Mouse (Mus musculus) heart, postnatal 36 days (tissue): ENCODE measurements around the gene Il1r2. TPM values are rescaled to one million over a fixed set of nuclear protein-coding genes. Genes with fewer than 3 reads are reported as not detected.

Experiments
- DNase-seq, 2 experiments: peaks; one replicate each; pipeline ENCODE4 v3.0.0; 2021 to 2022
- intact Hi-C: fragments of 180-260 bp; cut with DNase I; formaldehyde crosslinking; loops from one replicate; pipeline ENCODE4 v1.15.1; 2025
- total RNA-seq, 2 experiments: library from RNA; stranded (reverse); gene quantifications; 2 replicates each; pipeline ENCODE4 v1.2.3; 2021

Il1r2 gene
- total RNA-seq, 2 experiments from 2014 or later = not detected

GRCm38 (mm10) chr1:40059122-40059774, 14.6 kb upstream of the Il1r2 start:
- intact Hi-C loops = no loop called here
- DNase-seq = peak; percentile 23 to 43

- intact Hi-C loops = no loop called here
- DNase-seq = peak in 1 of 2 experiments; percentile 18
Measured at GRCm38 (mm10) chr1:40061359-40061758, 12.5 kb upstream of the Il1r2 start.

GRCm38 (mm10) chr1:40063409-40063808, 10.5 kb upstream of the Il1r2 start:
- DNase-seq = no peak
- intact Hi-C loops = no loop called here

GRCm38 (mm10) chr1:40064508-40064907, 9.4 kb upstream of the Il1r2 start:
- DNase-seq = no peak
- intact Hi-C loops = no loop called here

DNA sequence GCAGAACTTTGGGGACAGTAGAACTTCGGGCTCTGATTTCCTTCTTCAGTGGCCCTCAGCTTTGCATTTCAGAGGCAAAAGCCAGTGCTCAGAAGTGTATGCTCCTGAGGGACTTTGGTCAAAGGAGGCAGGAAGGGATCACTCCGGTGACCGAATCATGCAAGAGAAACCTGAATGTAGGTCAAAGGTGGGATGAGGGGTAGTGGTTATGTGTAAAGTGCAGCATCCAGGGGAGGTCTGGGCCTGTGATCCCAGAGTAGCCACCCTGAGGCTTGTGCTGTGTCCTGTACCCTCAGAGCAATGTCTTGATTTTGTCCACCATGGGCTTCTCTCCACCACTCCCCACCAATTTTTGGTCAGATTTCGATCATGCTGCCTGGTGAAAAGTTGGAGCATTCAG, 1.3 kb upstream of the Il1r2 start:
- no peak for DNase-seq
- intact Hi-C loops = no loop called here

- DNase-seq = no peak
- intact Hi-C loops = no loop called here
Measured at GRCm38 (mm10) chr1:40077328-40077727, 3.4 kb downstream of the Il1r2 start.

DNA sequence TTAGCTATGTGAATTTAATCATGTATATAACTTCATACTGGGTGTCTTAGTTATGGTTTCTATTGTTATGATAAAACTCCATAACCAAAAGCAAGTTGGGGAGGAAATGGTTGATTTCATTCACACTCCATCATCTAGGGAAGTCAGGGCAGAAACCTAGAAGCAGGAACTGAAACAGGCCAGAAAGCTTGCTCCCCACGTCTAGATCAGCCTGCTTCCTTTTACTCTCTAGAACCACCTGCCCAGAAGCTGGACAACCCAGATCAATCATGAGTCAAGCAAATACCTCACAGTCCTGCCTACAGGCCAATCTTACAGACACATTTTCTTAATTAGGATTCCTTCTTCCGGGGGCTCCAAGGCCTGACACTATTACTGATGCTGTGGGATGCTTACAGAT, 7.2 kb downstream of the Il1r2 start:
- intact Hi-C loops = no loop called here
- no peak for DNase-seq

DNA sequence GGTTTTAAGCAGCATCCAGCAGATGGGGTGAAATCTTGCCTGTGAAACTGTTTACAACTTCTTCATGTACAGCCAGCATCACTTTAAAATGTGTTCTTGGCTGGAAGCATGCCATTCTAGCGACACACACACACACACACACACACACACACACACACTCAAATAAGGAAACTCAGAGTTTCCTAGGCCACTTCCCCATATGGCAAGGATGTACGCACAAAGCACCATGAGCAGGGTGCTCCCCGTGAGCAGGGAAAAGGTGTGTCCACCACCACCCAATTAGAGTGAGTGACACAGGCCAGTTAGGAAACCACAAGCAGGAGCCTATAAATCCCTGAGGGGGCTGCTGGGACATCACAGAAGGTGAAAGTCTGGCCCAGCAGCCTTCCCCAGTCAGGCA, 10.5 kb downstream of the Il1r2 start:
- DNase-seq = no peak
- intact Hi-C loops = no loop called here

GRCm38 (mm10) chr1:40085403-40086182, 11.7 kb downstream of the Il1r2 start:
- intact Hi-C loops = no loop called here
- peak; percentile 51 to 52 for DNase-seq

- intact Hi-C loops = no loop called here
- DNase-seq = no peak
Measured at GRCm38 (mm10) chr1:40091160-40091559, 17.3 kb downstream of the Il1r2 start.

- DNase-seq = no peak
- intact Hi-C loops = no loop called here
Measured at GRCm38 (mm10) chr1:40092541-40092940, 18.7 kb downstream of the Il1r2 start.

DNA sequence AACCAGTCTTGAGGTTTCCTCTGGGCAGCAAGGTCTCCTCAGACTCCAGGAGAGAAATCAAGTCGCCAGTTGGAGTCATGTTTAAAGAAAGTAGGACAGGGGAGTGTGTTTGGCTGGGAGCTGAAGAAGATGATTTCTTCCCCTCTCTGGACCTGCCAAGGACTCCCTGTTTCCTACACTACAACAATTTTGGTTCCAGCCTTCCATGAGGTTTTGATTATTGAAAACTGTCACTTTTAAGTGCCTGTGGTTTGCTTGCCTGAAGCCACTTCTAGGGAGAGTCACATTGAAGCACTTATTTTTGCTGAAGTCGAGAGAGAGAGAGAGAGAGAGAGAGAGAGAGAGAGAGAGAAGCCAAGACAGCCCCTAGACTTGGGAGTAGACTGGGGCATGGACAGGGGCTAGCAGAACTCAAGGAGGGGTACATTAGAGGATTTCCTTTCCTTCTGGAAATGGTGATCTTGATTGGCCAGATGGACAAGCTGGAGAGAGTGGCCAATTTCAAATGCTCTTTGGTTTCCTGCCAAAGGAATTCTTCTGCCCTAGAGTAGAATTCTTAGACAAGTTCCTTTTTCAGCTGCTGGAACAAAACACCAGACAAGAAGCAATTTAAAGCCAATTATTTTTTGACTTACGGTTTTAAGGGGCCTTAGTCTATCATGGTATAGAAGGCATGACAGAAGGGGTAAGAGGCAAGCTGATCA, 20.9 kb downstream of the Il1r2 start:
- intact Hi-C loops = no loop called here
- no peak for DNase-seq

- intact Hi-C loops = no loop called here
- no peak for DNase-seq
Measured at GRCm38 (mm10) chr1:40095585-40095984, 21.7 kb downstream of the Il1r2 start.

GRCm38 (mm10) chr1:40106306-40106705, 32.4 kb downstream of the Il1r2 start:
- intact Hi-C loops = no loop called here
- DNase-seq = no peak

DNA sequence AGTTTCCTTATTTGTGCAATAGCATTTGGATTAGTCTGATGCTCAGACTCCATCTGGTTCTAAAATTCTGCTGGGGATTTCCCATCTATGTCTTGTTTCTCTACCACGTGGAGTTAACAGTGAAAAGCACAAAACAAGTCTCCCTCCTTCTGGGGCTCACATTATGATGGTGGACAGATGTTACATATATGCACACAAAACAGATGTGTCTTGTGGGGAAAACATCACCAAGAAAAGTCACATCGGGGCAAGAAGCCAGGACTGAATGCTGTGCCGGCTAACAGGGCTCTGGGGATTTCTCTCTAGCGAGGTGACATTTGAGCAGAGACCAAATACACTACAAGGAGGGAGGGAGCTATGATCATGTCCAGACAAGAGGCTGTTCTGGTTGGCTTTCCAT, 32.8 kb downstream of the Il1r2 start:
- intact Hi-C loops = no loop called here
- DNase-seq = peak; percentile 20 to 39

GRCm38 (mm10) chr1:40107971-40108749, 34.3 kb downstream of the Il1r2 start:
- intact Hi-C loops = no loop called here
- peak in 1 of 2 experiments; percentile 30 for DNase-seq

DNA sequence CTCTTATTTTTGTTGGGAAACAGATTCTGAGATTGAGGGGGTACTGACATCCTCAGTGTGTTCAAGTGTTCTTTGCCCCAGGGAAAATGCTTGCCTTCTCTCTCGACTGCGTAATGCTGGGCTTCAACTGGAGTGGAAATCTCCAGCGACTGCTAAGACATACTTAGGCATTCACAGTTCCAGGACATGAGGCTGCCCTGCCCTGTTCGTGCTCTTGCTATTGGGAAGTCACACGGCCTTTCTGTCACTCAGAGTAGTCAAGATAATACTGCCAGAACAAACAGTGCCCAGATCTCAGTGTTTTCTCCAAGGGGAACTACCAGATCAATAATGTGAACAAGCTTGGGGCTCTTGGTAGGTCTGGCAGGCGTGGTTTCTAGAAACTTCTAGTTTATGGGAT, 35.9 kb downstream of the Il1r2 start:
- intact Hi-C loops = no loop called here

GRCm38 (mm10) chr1:40115271-40115670, 41.4 kb downstream of the Il1r2 start:
- intact Hi-C loops = loop anchor here (2.0 kb wide), 1 partner anchor 430 kb away; no protein-coding TSS in a partner anchor
- peak; percentile 33 to 45 for DNase-seq

More for the DNA sequence above, 35.9 kb downstream of the Il1r2 start:
- peak in 1 of 2 experiments; percentile 25 for DNase-seq

GRCm38 (mm10) chr1:40116422-40116821, 42.5 kb downstream of the Il1r2 start:
- DNase-seq = peak; percentile 86 to 90
- intact Hi-C loops = loop anchor here (1.0 to 2.0 kb wide), 3 partner anchors 150 to 262 kb away; no protein-coding TSS in a partner anchor

GRCm38 (mm10) chr1:40117565-40117964, 43.7 kb downstream of the Il1r2 start:
- peak; percentile 37 to 53 for DNase-seq

More at GRCm38 (mm10) chr1:40117565-40117964, 43.7 kb downstream of the Il1r2 start:
- intact Hi-C loops = loop anchor here (1.0 to 2.0 kb wide), 3 partner anchors 105 to 173 kb away; no protein-coding TSS in a partner anchor
